Mouse (Mus musculus) forebrain, embryonic 12.5 days (tissue): Measurements from ENCODE around the gene Akr1b7. TPM values are rescaled to one million over a fixed set of nuclear protein-coding genes. Genes with fewer than 3 reads are reported as not detected.
"Not testable (repeated sequence)": the region's sequence is repeated elsewhere in the genome, so short reads cannot be mapped to it uniquely, and the experiment has no call there.

ENCODE experiments used
- ATAC-seq: fragments of 200-750 bp; cut with Nextera tagmentation; 2 replicates; pipeline ENCODE4 v1.8.0; 2017; ENCODE audit warnings: moderate TSS enrichment; ENCODE audit not compliant: low FRiP score
- H3K27ac ChIP-seq: fragments of 300-500 bp; sonication (generic); 2 replicates; pipeline ENCODE4 v1.5.1; 2016; ENCODE audit warnings: mild to moderate bottlenecking
- H3K27me3 ChIP-seq: fragments of 300-500 bp; sonication (generic); 2 replicates; pipeline ENCODE4 v1.6.1; 2016; ENCODE audit warnings: mild to moderate bottlenecking
- H3K36me3 ChIP-seq: fragments of 300-500 bp; sonication (generic); replicated peaks from 2 replicates; pipeline ENCODE4 v1.6.1; 2016; ENCODE audit warnings: mild to moderate bottlenecking
- H3K4me1 ChIP-seq: fragments of 300-500 bp; sonication (generic); 2 replicates; pipeline ENCODE4 v1.6.1; 2016
- H3K4me2 ChIP-seq: fragments of 300-500 bp; sonication (generic); 2 replicates; pipeline ENCODE4 v1.6.1; 2016; ENCODE audit warnings: mild to moderate bottlenecking, moderate library complexity
- H3K4me3 ChIP-seq: fragments of 300-500 bp; sonication (generic); replicated peaks from 2 replicates; pipeline ENCODE4 v1.5.1; 2016; ENCODE audit warnings: mild to moderate bottlenecking
- H3K9ac ChIP-seq: fragments of 300-500 bp; sonication (generic); 2 replicates; pipeline ENCODE4 v1.6.1; 2016; ENCODE audit warnings: mild to moderate bottlenecking
- H3K9me3 ChIP-seq: fragments of 300-500 bp; sonication (generic); 2 replicates; pipeline ENCODE4 v1.6.1; 2016
- WGBS: fragments of 180-500 bp; shearing (Covaris S2); methylation state at CpG from one replicate; pipeline ENCODE4 v1.1.7; 2016; 5-methylcytosine and 5-hydroxymethylcytosine counted together
- polyA plus RNA-seq: library from polyadenylated mRNA; unstranded; fragments of >200 nt; fragmentation: Nextera tagmentation; extraction: Ambion mirVana; gene quantifications from 2 replicates; pipeline ENCODE4 v1.2.1, GENCODE M21; 2016

Akr1b7 gene
- polyA plus RNA-seq: not detected in 2 replicates

DNA sequence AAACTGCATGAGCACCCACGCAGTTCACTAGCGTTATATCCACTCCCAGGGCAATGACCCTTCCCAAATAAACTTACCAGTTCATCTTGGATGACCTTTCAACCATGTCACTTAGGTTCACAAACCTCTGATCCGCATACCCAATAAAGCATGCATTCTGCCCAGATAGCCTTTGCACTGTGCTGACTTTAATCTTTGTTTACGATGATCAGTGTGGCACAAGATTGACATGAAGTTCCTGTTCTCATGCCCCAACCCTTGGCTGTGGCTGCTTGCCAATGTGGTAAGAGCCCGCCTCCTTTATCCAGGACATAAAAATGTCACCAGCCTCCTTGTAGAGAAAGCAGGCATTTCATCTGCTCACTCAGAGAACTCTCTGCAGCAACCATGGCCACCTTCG lies at the start of gene Akr1b7:
TSS of gene Akr1b7 (plus strand) at position 312 of the 400 bp plus-strand sequence.
- H3K27ac ChIP-seq: no peak within 1 kb of the TSS
- no peak within 1 kb of the TSS for H3K9ac ChIP-seq
- no peaks in the 10 kb centered on the region for H3K4me1 ChIP-seq
- no peak within 1 kb of the TSS for H3K4me2 ChIP-seq
- WGBS: 90% methylated on average over 6 of the region's 6 CpGs
- H3K9me3 ChIP-seq: no peaks in the 10 kb centered on the region
- ATAC-seq: no peak
- no peak within 1 kb of the TSS for H3K4me3 ChIP-seq
- H3K27me3 ChIP-seq: no peaks in the 10 kb centered on the region
- no peaks in the 10 kb centered on the region for H3K36me3 ChIP-seq

DNA sequence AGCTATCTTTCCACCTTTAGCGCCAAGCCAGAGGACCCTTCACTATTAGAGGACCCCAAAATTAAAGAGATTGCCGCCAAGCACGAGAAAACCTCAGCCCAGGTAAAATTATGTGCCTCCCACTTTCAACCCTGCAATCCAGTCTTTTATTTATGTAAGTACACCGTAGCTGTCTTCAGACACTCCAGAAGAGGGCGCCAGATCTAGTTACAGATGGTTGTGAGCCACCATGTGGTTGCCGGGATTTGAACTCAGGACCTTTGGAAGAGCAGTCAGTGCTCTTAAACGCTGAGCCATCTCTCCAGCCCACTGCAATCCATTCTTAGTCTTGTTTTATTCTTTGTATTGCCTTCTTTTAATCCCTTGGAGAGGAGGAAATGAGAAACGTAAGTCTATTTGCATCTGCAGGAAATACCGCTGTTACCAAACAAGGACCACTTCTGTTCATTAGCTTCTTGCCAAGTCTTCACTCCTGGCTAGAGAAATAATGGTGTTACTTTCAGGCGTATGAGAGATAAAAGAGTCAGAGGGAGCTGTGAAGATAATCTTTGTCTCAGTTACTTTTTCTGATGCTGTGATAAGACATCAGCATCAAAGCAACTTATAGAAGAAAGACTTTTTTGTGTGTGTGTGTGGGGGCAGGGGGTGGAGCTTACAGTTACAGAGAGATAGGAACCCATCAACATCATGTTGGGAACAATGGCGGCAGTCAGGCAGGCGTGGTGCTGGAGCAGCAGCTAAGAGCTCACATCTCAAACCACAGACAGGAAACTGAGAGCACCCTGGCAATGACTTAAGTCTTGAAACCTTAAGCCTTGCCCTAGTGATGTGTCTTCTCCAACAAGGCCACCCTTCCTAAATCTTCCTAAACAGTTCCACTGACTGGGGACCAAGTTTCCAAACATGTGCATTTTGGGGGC lies 47.7 kb upstream of the Akr1b7 start:
- no peak overlapping the region for H3K9ac ChIP-seq
- H3K27me3 ChIP-seq: no peaks in the 10 kb centered on the region
- WGBS: 84% methylated on average over 12 of the region's 12 CpGs
- H3K9me3 ChIP-seq: no peaks in the 10 kb centered on the region
- no peak overlapping the region for H3K4me3 ChIP-seq
- H3K4me2 ChIP-seq: no peak overlapping the region
- no peak overlapping the region for H3K27ac ChIP-seq
- peaks cover 9% of the 10 kb centered on the region; the same call in 1 of the 2 replicates for H3K4me1 ChIP-seq
- H3K36me3 ChIP-seq: no peaks in the 10 kb centered on the region
- ATAC-seq: no peak

DNA sequence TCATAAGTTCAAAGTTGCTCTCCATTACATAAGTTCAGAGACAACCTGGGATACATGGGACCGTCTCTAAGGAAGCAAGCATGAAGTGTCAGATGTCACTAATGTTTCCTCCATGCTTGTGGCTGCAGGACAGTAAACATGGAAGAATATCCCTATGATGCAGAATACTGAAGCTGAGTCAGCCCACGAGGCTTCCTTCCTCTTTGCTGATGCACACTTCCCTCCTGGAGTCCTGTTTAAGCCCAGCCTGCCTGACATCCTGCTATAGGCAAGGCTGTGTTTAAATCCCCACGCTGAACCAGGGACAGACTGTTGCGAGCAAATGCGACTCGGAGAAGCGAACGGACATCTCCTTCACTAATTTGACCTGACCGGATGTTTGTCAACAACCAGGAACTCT lies 44.1 kb upstream of the Akr1b7 start:
- Histone ChIP-seq H3K36me3 (no peaks in the 10 kb centered on the region), H3K4me2 (no peak overlapping the region), H3K9ac (no peak overlapping the region), H3K27ac (no peak overlapping the region), H3K4me1 (peaks cover 9% of the 10 kb centered on the region; the same call in 1 of the 2 replicates), H3K4me3 (no peak overlapping the region), H3K9me3 (no peaks in the 10 kb centered on the region), H3K27me3 (no peaks in the 10 kb centered on the region)
- WGBS: 86% methylated on average over 9 of the region's 9 CpGs
- ATAC-seq: no peak

DNA sequence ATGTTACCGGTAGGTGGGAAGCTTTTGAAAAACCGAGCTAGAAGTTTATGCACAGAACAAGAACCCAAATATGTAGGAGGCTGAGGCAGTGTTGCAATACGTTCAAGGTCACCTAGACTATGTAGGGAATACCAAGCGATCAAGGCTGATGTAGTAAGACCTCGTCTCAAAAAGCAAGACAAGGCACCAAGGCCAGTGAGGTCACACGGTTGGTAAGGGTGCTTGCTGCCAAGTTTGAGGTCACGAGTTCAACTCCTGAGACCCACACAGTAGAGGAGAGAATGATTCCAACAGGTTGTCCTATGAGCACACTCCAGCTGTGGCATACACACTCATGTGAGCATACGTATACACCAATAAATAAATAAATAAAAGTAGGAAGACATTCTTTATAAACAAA lies 42.1 kb upstream of the Akr1b7 start:
- no peak for ATAC-seq
- no peak overlapping the region for H3K4me3 ChIP-seq
- 85% methylated on average over 8 of the region's 8 CpGs for WGBS

DNA sequence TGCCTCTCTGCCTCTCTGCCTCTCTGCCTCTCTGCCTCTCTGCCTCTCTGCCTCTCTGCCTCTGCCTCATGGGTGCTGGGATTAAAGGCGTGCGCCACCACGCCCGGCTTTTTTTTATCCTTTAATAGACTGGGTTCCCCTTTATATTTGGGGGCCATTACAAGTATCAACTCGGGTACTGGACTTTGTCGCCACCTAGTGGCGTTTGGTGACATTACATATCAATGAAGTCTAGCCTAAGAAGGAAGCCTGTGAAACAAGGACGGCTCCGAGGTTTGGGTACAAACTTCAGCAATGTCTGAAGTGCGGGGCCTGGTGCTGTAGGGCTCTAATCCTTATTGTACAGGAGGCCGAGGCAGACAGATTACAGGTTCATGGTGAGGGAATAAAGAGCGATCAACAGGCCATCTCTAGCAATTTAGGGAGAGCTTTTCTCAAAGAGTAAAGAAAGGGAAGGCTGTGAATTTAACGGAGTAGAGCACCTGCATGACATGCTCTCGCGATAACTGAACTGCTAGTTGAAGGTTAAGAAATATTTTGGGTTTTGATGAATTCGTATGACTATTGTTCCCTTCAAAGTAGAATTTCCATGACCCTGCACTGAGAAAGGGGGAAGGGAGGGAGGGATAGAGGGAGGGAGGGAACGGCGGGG lies 40.3 kb upstream of the Akr1b7 start:
- H3K4me1 ChIP-seq: peaks cover 9% of the 10 kb centered on the region; the same call in 1 of the 2 replicates
- no peak overlapping the region for H3K27ac ChIP-seq
- 23% methylated on average over 18 of the region's 18 CpGs for WGBS
- H3K4me3 ChIP-seq: no peak overlapping the region
- H3K9ac ChIP-seq: no peak overlapping the region
- no peaks in the 10 kb centered on the region for H3K9me3 ChIP-seq
- H3K4me2 ChIP-seq: peak overlapping the region; percentile 39
- ATAC-seq: no peak
- no peaks in the 10 kb centered on the region for H3K36me3 ChIP-seq
- no peaks in the 10 kb centered on the region for H3K27me3 ChIP-seq

More for the DNA sequence above, 42.1 kb upstream of the Akr1b7 start:
- H3K27ac ChIP-seq: no peak overlapping the region
- H3K36me3 ChIP-seq: no peaks in the 10 kb centered on the region
- H3K27me3 ChIP-seq: no peaks in the 10 kb centered on the region
- no peak overlapping the region for H3K9ac ChIP-seq
- H3K4me2 ChIP-seq: no peak overlapping the region
- H3K4me1 ChIP-seq: peaks cover 9% of the 10 kb centered on the region; the same call in 1 of the 2 replicates
- no peaks in the 10 kb centered on the region for H3K9me3 ChIP-seq

DNA sequence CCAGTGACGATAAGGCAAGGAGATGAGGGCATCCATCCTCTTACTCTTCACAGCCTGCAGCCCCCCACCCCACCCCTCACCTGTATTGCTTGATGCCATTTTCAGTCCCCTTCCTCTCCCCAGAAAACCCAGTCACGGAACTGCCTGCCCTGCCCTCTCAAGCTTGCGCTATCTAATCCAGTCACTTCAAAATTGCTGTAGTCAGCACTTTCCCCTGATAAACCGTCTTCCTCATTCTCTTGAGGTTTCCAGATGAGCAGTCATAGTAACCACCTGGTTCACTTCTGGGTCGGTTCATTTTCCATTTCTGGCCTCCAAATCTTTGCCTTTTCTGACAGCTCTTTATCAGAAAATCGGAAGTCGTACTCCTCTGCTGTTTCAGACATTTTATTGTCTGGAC lies 38.3 kb upstream of the Akr1b7 start:
- Histone ChIP-seq H3K27me3 (no peaks in the 10 kb centered on the region), H3K9ac (no peak overlapping the region), H3K36me3 (no peaks in the 10 kb centered on the region), H3K27ac (no peak overlapping the region), H3K4me3 (no peak overlapping the region), H3K4me2 (no peak overlapping the region), H3K9me3 (no peaks in the 10 kb centered on the region), H3K4me1 (peaks cover 5% of the 10 kb centered on the region; the same call in 1 of the 2 replicates)
- WGBS: 87% methylated on average over 7 of the region's 7 CpGs
- no peak for ATAC-seq

DNA sequence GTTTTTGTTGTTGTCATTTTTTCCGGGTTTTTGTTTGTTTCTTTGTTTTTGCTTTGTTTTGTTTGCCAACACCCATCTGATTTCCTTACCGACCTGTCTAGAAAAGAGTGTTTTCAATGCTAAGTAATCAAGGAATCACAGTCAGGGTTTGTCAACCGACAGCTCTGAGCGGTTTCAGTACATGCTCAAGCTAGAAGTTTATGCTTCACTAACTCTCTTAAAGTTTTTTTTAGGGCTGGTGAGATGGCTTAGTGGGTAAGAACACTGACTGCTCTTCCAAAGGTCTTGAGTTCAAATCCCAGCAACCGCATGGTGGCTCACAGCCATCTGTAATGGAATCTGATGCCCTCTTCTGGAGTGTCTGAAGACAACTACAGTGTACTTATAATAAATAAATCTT lies 36.2 kb upstream of the Akr1b7 start:
- H3K27ac ChIP-seq, H3K4me1 ChIP-seq, ATAC-seq, H3K4me3 ChIP-seq, H3K9me3 ChIP-seq, H3K4me2 ChIP-seq, H3K36me3 ChIP-seq, H3K27me3 ChIP-seq, H3K9ac ChIP-seq: not testable (repeated sequence)
- 81% methylated on average over 5 of the region's 5 CpGs for WGBS

DNA sequence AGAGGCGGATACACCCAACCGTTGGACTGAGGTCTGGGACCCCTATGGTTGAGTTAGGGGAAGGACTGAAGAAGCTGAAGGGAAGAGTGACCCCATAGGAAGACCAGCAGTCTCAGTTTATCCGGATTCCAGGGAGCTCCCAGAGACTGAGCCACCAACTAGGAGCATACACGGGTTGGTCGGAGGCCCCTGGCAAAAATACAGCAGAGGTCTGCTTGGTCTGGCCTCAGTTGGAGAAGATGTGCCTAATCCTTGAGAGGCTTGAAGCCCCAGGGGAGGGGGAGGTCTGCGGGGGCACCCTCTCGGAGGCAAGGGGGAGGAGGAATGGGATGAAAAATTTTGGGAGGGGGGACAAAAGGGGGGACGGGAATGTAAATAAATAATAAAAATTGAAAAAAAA lies 28.7 kb upstream of the Akr1b7 start:
- peaks cover 14% of the 10 kb centered on the region for H3K4me1 ChIP-seq
- no peak overlapping the region for H3K4me3 ChIP-seq
- WGBS: 51% methylated on average over 8 of the region's 8 CpGs

DNA sequence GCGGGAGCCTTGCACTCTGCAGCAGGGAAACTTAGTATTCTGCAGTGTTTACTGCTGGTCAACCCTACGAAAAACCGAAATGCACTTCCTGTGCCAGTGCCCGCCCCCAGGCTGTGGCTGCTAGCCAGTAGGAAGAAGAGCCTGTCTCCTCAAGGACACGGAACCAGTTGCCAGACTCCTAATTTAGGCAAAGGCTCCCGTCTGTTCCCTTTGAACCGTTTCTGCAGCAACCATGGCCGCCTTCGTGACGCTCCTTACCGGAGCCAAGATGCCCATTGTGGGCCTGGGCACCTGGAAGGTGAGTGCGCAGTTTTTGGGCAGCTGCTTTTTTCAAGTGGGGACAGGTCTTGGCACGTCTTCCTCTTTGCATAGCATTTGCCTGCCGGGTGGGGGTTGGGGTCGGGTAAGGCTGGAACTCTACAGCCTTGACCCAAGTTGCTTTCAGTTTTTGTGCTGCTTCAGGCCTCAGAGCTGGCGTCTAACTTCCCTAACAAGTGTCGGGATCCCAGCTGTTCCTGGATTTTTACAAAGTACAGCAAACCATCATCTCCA lies 27.9 kb upstream of the Akr1b7 start, which contains the start of gene Akr1b10:
TSS of gene Akr1b10 (plus strand) at position 109 of the 552 bp plus-strand sequence.
- WGBS: 2% methylated on average over 17 of the region's 17 CpGs
- peak within 1 kb of the TSS; percentile 62 for H3K4me2 ChIP-seq
- no peaks in the 10 kb centered on the region for H3K27me3 ChIP-seq
- H3K9me3 ChIP-seq: no peaks in the 10 kb centered on the region
- peak within 1 kb of the TSS; percentile 36 for H3K9ac ChIP-seq
- peaks cover 14% of the 10 kb centered on the region for H3K4me1 ChIP-seq
- no peak within 1 kb of the TSS for H3K27ac ChIP-seq
- ATAC-seq: peak; percentile 60
- no peaks in the 10 kb centered on the region; the same call in 1 of the 2 replicates for H3K36me3 ChIP-seq
- H3K4me3 ChIP-seq: peak within 1 kb of the TSS; percentile 44

More for the DNA sequence above, 28.7 kb upstream of the Akr1b7 start:
- Histone ChIP-seq H3K27me3 (no peaks in the 10 kb centered on the region), H3K9me3 (no peaks in the 10 kb centered on the region), H3K9ac (no peak overlapping the region), H3K4me2 (no peak overlapping the region), H3K36me3 (no peaks in the 10 kb centered on the region; the same call in 1 of the 2 replicates), H3K27ac (no peak overlapping the region)
- ATAC-seq: no peak

DNA sequence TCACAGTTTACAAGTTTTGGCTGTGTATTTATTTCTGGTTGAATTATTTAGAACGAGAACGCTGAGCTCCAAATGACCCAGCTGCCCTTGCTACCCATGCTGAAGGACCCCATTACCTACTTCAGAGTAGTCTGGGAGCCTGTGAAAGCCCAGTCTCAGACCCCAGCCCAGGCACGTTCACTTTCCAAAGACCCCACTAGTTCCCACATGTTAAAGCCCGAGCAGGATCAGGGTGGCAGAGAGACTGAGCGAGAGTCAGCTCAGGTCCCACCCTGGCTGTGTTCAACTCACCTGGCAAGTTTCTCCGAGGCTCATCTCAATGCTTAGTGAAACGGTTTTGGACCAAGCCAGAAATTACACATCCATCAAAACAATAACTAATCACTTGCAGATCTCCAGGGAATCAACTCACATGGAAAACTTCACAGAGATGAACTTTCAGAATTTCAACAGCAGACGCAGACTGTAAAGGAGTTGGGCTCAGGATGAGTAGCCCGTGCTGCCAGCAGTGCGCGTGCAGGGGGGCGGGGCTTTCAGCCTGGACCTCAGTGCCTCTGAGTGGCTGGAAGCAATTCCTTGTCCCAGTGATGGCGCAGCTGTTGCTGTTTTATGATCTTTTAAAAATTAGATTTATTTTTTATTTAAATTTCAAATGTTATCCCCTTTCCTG lies 27.3 kb upstream of the Akr1b7 start:
- Histone ChIP-seq H3K9me3 (no peaks in the 10 kb centered on the region), H3K4me3 (peak overlapping the region; percentile 44), H3K36me3 (no peaks in the 10 kb centered on the region; the same call in 1 of the 2 replicates), H3K4me1 (peaks cover 14% of the 10 kb centered on the region), H3K4me2 (peak overlapping the region; percentile 62), H3K9ac (peak overlapping the region; percentile 36), H3K27me3 (no peaks in the 10 kb centered on the region), H3K27ac (no peak overlapping the region)
- ATAC-seq: 0 out of 2 replicates have a peak, but pooled peaks have one; percentile 60
- 5% methylated on average over 13 of the region's 13 CpGs for WGBS

DNA sequence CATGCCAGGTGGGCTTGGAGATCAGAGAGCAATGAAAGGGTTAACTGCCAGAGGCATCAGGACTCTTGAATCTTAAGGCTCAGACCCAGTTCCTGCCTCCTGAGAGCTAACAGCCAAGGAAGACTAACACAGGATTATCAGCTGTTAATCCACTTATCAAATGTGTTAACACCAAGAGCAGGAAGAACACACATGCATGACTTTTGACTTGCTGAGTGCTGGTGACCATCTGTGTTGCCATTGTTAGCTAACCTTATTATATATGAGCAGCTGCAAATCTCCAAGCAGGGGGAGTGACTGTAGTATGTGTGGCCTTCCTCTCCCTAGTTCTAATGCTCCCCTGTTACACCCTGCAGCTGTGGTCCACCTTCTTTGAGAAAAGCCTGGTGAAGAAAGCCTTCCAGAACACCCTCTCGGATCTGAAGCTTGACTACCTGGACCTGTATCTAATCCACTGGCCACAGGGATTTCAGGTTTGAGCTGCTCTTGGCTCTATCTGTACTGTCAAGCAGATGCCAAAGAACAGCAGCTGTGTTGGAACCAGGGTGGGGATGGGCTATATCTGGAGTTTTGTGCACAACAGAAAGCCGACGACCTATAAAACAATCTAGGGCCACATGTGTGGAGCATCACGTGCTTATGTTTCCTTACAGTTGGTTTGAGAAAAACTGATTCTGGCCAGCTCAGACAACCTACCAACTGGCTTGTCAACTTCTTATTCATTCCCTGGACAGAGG lies 23.5 kb upstream of the Akr1b7 start:
- peaks cover 3% of the 10 kb centered on the region for H3K36me3 ChIP-seq
- no peak overlapping the region for H3K9ac ChIP-seq
- no peak overlapping the region for H3K4me2 ChIP-seq
- H3K27ac ChIP-seq: no peak overlapping the region
- no peak overlapping the region for H3K4me3 ChIP-seq
- 90% methylated on average over 4 of the region's 4 CpGs for WGBS
- peaks cover 14% of the 10 kb centered on the region for H3K4me1 ChIP-seq
- H3K9me3 ChIP-seq: no peaks in the 10 kb centered on the region
- no peak for ATAC-seq
- no peaks in the 10 kb centered on the region for H3K27me3 ChIP-seq
